9 mouse cellular contexts compared by ENCODE assay signal in the genomic region with DNA sequence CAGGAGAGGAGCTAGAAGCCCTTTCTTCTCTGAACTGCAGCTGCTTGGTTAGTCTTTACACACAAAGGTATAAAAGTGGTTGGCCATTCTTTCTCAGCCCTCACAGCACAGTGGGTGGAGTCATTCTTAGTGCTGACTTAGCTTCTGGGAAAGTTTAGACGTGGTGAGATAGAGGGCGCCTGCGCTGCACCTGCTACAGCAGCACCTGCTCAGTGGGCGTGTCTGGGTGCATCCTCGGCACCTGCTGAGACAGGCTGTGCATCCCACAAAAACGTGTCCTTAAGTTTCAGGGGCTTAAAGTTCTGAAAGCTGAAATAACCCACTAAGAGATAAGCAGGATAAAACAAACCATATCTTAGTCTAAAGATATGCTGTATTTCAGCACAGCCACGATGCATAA.
A peak's percentile ranks its signal among the peaks of the same experiment; 100 is the strongest.
DNase-seq lines count a peak whose midpoint lies in the region; ATAC-seq and TF ChIP-seq lines count a peak whose summit lies in the region.
"Had no signal": no experiment of that assay in that cellular context is flagged by ENCODE, and none has a peak within 500 bp of the region (broad histone marks: within the 10 kb centered on the region; RNA-seq: fewer than 3 reads in every experiment).

No protein-coding gene starts in this region.

- no peak for DNase-seq in frontal cortex, postnatal 14 days (ENCODE audit: low spot score in 2 of 2)
- DNase-seq in A20 (ENCODE audit: low read depth, low spot score): peak; percentile 23
- peak; percentile 28 for DNase-seq in lung, postnatal 36 days
- no peak for DNase-seq in forebrain, embryonic 11.5 days (ENCODE audit: low spot score)
- DNase-seq in forebrain, embryonic 14.5 days (ENCODE audit: low spot score): no peak
- DNase-seq: liver, embryonic 13.5 days had no signal

- no peak overlapping the region for H3K9ac ChIP-seq in forebrain, embryonic 11.5 days (ENCODE audit: low read length)
- no peak overlapping the region for H3K9ac ChIP-seq in forebrain, embryonic 14.5 days (ENCODE audit: low read length)
- H3K9ac ChIP-seq: liver, embryonic 13.5 days had no signal

- peak; percentile 89 for ATAC-seq in frontal cortex, adult (ENCODE audit: low TSS enrichment)
- no peak for ATAC-seq in forebrain, embryonic 11.5 days (replicated peaks; ENCODE audit: low FRiP score)
- ATAC-seq in erythroblast, adult 5-6 weeks (replicated peaks; ENCODE audit: low FRiP score, poor library complexity, severe bottlenecking): no peak
- ATAC-seq in forebrain, embryonic 14.5 days: no peak

- H3K4me2 ChIP-seq in forebrain, embryonic 11.5 days (ENCODE audit: low read depth, low read length, severe bottlenecking): no peak overlapping the region
- no peak overlapping the region for H3K4me2 ChIP-seq in forebrain, embryonic 14.5 days (ENCODE audit: low read length)
- H3K4me2 ChIP-seq: liver, embryonic 13.5 days had no signal

- no peak overlapping the region for H3K4me3 ChIP-seq in cortical plate, adult 2 months (ENCODE audit: insufficient read depth, low read length)
- no peak overlapping the region for H3K4me3 ChIP-seq in forebrain, embryonic 11.5 days (ENCODE audit: low read depth, low read length)
- no peak overlapping the region for H3K4me3 ChIP-seq in forebrain, embryonic 14.5 days (ENCODE audit: low read depth, low read length)
- H3K4me3 ChIP-seq: liver, embryonic 13.5 days had no signal

- H3K4me1 ChIP-seq in cortical plate, adult 2 months (ENCODE audit: control insufficient read depth, insufficient read depth, low read length): no peaks in the 10 kb centered on the region
- H3K4me1 ChIP-seq in forebrain, embryonic 11.5 days (replicated peaks; ENCODE audit: control insufficient read depth, insufficient read depth, low read length): no peaks in the 10 kb centered on the region
- no peaks in the 10 kb centered on the region for H3K4me1 ChIP-seq in forebrain, embryonic 14.5 days (ENCODE audit: control insufficient read depth, insufficient read depth, low read length)
- H3K4me1 ChIP-seq: liver, embryonic 13.5 days had no signal

- H3K9me3 ChIP-seq in forebrain, embryonic 11.5 days (ENCODE audit: control insufficient read depth, low read length): no peaks in the 10 kb centered on the region
- H3K9me3 ChIP-seq in forebrain, embryonic 14.5 days (replicated peaks; ENCODE audit: control insufficient read depth, low read length): no peaks in the 10 kb centered on the region
- H3K9me3 ChIP-seq: liver, embryonic 13.5 days had no signal

- WGBS in forebrain, embryonic 11.5 days: 18% methylated on average over 7 of the region's 7 CpGs
- 18% methylated on average over 7 of the region's 7 CpGs for WGBS in forebrain, embryonic 14.5 days

- no peaks in the 10 kb centered on the region for H3K36me3 ChIP-seq in forebrain, embryonic 11.5 days (ENCODE audit: control insufficient read depth, insufficient read depth, low read length)
- no peaks in the 10 kb centered on the region for H3K36me3 ChIP-seq in forebrain, embryonic 14.5 days (ENCODE audit: control insufficient read depth, insufficient read depth, low read length)
- H3K36me3 ChIP-seq: liver, embryonic 13.5 days had no signal

- no peak for TF ChIP-seq POLR2A in cortical plate, adult 2 months (IDR thresholded peaks at IDR 0.05; ENCODE audit: extremely low read depth, insufficient read depth, low read length)

- 0 out of 2 replicates have a peak, but pooled peaks have one; percentile 4 for TF ChIP-seq CTCF in cortical plate, adult 2 months (IDR thresholded peaks at IDR 0.05; ENCODE audit: extremely low read depth, insufficient read depth, low read length)

- H3K27ac ChIP-seq in cortical plate, adult 2 months (ENCODE audit: insufficient read depth, low read length): no peak overlapping the region
- H3K27ac ChIP-seq in forebrain, embryonic 11.5 days (ENCODE audit: low read depth, low read length): no peak overlapping the region
- H3K27ac ChIP-seq in forebrain, embryonic 14.5 days (ENCODE audit: low read depth, low read length): no peak overlapping the region
- H3K27ac ChIP-seq: liver, embryonic 13.5 days had no signal

- H3K27me3 ChIP-seq in forebrain, embryonic 11.5 days (ENCODE audit: control insufficient read depth, insufficient read depth, low read length): no peaks in the 10 kb centered on the region
- no peaks in the 10 kb centered on the region for H3K27me3 ChIP-seq in forebrain, embryonic 14.5 days (replicated peaks; ENCODE audit: control insufficient read depth, insufficient read depth, low read length)
- H3K27me3 ChIP-seq: liver, embryonic 13.5 days had no signal

Comparison
In these comparisons a context has a peak if more than half of its experiments do, and no peak if none do; other contexts are left out.
1. DNase-seq: peak in A20 (single experiment) and lung, postnatal 36 days (single experiment); none in frontal cortex, postnatal 14 days (0 of 2), forebrain, embryonic 11.5 days (single experiment) and forebrain, embryonic 14.5 days (single experiment).